Mouse (Mus musculus): ENCODE data around the gene Scoc. TPM values are rescaled to one million over a fixed set of nuclear protein-coding genes. Genes with fewer than 3 reads are reported as not detected.

The Scoc gene
- total RNA-seq, 2 experiments from 2014 or later, result 218 to 232 TPM

- no peak for DNase-seq (ENCODE audit: low spot score in 2 of 2)
These were observed 51.4 kb downstream of the Scoc start for GRCm38 (mm10) chr8:83406836-83407235.

- DNase-seq (ENCODE audit: low spot score in 2 of 2), result no peak
These were observed 52.6 kb downstream of the Scoc start for GRCm38 (mm10) chr8:83405548-83405947.

GRCm38 (mm10) chr8:83397726-83398125, 60.5 kb downstream of the Scoc start:
- DNase-seq (ENCODE audit: low spot score in 2 of 2), result no peak

GRCm38 (mm10) chr8:83396680-83397079, 61.5 kb downstream of the Scoc start:
- no peak for DNase-seq (ENCODE audit: low spot score in 2 of 2)

GRCm38 (mm10) chr8:83394325-83394724, 63.9 kb downstream of the Scoc start:
- DNase-seq (ENCODE audit: low spot score in 2 of 2), result no peak

GRCm38 (mm10) chr8:83392521-83392920, 65.7 kb downstream of the Scoc start:
- no peak for DNase-seq (ENCODE audit: low spot score in 2 of 2)

- DNase-seq (ENCODE audit: low spot score in 2 of 2), result no peak
These were observed 68.0 kb downstream of the Scoc start for GRCm38 (mm10) chr8:83390006-83390701.

- DNase-seq (ENCODE audit: low spot score in 2 of 2), result peak; percentile 73 to 85
These were observed 68.7 kb downstream of the Scoc start, which contains the start of gene Clgn for GRCm38 (mm10) chr8:83389316-83390005. Gene Clgn (plus strand): TSS chr8:83389867.

- no peak for DNase-seq (ENCODE audit: low spot score in 2 of 2)
These were observed 75.3 kb downstream of the Scoc start for GRCm38 (mm10) chr8:83382850-83383249.

GRCm38 (mm10) chr8:83381016-83381415, 77.2 kb downstream of the Scoc start:
- DNase-seq (ENCODE audit: low spot score in 2 of 2), result no peak

- no peak for DNase-seq (ENCODE audit: low spot score in 2 of 2)
These were observed 78.0 kb downstream of the Scoc start for GRCm38 (mm10) chr8:83380141-83380540.

Other genes starting within 250 kb of the Scoc start
- under 1 TPM in 1 of 2 experiments, not detected in 1; 0.28 TPM for gene Ucp1, start 168.0 kb downstream of the Scoc start, total RNA-seq (2021)
- gene Elmod2, start 125.9 kb downstream of the Scoc start, total RNA-seq (2021), result 10 to 100 TPM; 12.3 to 13.8 TPM
- gene Mgat4d, start 109.9 kb downstream of the Scoc start, total RNA-seq (2021), result not detected
- 10 to 100 TPM in 1 of 2 experiments, 1 to 10 TPM in 1; 8.9 to 11.0 TPM for gene Clgn, start 68.5 kb downstream of the Scoc start, total RNA-seq (2021)
- gene Olfr370, start 77.4 kb upstream of the Scoc start, total RNA-seq (2021), result not detected
- gene Ndufb7, start 108.3 kb upstream of the Scoc start, total RNA-seq (2021), result 100 to 1,000 TPM; 136 to 155 TPM
- gene Tecr, start 149.6 kb upstream of the Scoc start, total RNA-seq (2021), result 100 to 1,000 TPM; 600 to 661 TPM
- gene Dnajb1, start 149.8 kb upstream of the Scoc start, total RNA-seq (2021), result 10 to 100 TPM; 61.3 to 66.7 TPM
- gene Gipc1, start 194.3 kb upstream of the Scoc start, total RNA-seq (2021), result 10 to 100 TPM; 86.0 to 86.7 TPM
- 1 to 10 TPM; 1.2 to 1.6 TPM for gene Ptger1, start 208.3 kb upstream of the Scoc start, total RNA-seq (2021)
- 10 to 100 TPM; 53.9 to 65.2 TPM for gene Pkn1, start 240.8 kb upstream of the Scoc start, total RNA-seq (2021)

Measured in left cerebral cortex, adult 18-20 months (tissue).